Mouse (Mus musculus): ENCODE data around the gene St6galnac3.

DNA sequence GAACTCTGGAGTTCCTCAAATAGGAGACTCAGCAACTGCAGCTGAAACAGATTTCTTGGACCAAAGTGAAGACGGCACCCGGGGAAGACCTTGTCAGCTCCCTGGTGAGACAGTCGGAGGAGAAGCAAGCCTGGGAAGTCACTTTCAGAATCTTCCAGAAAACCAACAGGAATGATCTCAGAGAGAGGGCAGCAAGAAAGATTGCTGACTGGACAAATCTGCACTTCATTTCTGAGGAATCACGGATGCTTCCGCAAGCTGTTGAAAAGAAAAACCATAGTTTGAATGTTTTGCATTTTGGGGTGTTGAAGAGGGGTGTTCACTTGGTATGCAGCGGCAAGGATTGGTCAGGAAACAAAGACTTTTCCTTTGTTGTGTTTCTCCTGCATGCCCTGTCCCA is 24.4 kb upstream of the St6galnac3 start:
- no peak for TF ChIP-seq CTCF (IDR thresholded peaks at IDR 0.05; ENCODE audit: control insufficient read depth, insufficient read depth, low read length)
- no peak for TF ChIP-seq POLR2A (IDR thresholded peaks at IDR 0.05; ENCODE audit: borderline replicate concordance, control insufficient read depth, low read depth, low read length)

Data from bone marrow, adult 2 months (tissue).